Mouse (Mus musculus): ENCODE measurements around the gene Robo3.
A peak's percentile ranks its signal among the peaks of the same experiment; 100 is the strongest.

The Robo3 gene

GRCm38 (mm10) chr9:37429326-37429725 is 3.7 kb downstream of the Robo3 start:
- no peak for DNase-seq

GRCm38 (mm10) chr9:37421239-37421638 is 11.8 kb downstream of the Robo3 start:
- DNase-seq, result peak in 1 of 2 experiments; percentile 35

- DNase-seq, result peak; percentile 67 to 75
Measured at GRCm38 (mm10) chr9:37420676-37421075, 12.4 kb downstream of the Robo3 start.

- DNase-seq, result no peak
Measured at GRCm38 (mm10) chr9:37418791-37419190, 14.3 kb downstream of the Robo3 start.

GRCm38 (mm10) chr9:37414666-37415065 is 18.4 kb downstream of the Robo3 start:
- DNase-seq, result no peak

- no peak for DNase-seq
Measured at GRCm38 (mm10) chr9:37412989-37413388, 20.1 kb downstream of the Robo3 start.

GRCm38 (mm10) chr9:37409698-37410445 is 23.2 kb downstream of the Robo3 start:
- no peak for DNase-seq

GRCm38 (mm10) chr9:37407850-37408502 is 25.1 kb downstream of the Robo3 start:
- no peak for DNase-seq

GRCm38 (mm10) chr9:37406372-37406771 is 26.7 kb downstream of the Robo3 start:
- DNase-seq, result no peak

- DNase-seq, result no peak
Measured at GRCm38 (mm10) chr9:37403011-37403410, 30.0 kb downstream of the Robo3 start.

GRCm38 (mm10) chr9:37402501-37402900 is 30.5 kb downstream of the Robo3 start:
- DNase-seq, result no peak

GRCm38 (mm10) chr9:37401802-37402201 is 31.2 kb downstream of the Robo3 start, which contains the start of gene Robo4:
Gene Robo4 (plus strand): TSS chr9:37401897.
- no peak for DNase-seq

- no peak for DNase-seq
Measured at GRCm38 (mm10) chr9:37400585-37400984, 32.5 kb downstream of the Robo3 start.

GRCm38 (mm10) chr9:37393482-37394131 is 39.4 kb downstream of the Robo3 start:
- DNase-seq, result no peak

GRCm38 (mm10) chr9:37392071-37392470 is 41.0 kb downstream of the Robo3 start:
- DNase-seq, result no peak

GRCm38 (mm10) chr9:37390891-37391290 is 42.2 kb downstream of the Robo3 start:
- no peak for DNase-seq

GRCm38 (mm10) chr9:37384284-37385182 is 48.5 kb downstream of the Robo3 start:
- no peak for DNase-seq

- DNase-seq, result no peak
Measured at GRCm38 (mm10) chr9:37383161-37383560, 49.9 kb downstream of the Robo3 start.

- DNase-seq, result no peak
Measured at GRCm38 (mm10) chr9:37375718-37376117, 57.3 kb downstream of the Robo3 start.

GRCm38 (mm10) chr9:37371232-37371801 is 61.7 kb downstream of the Robo3 start:
- no peak for DNase-seq

- no peak for DNase-seq
Measured at GRCm38 (mm10) chr9:37368860-37369259, 64.2 kb downstream of the Robo3 start.

GRCm38 (mm10) chr9:37368081-37368830 is 64.8 kb downstream of the Robo3 start:
- no peak for DNase-seq

Data from thymus, adult 18-20 months (tissue).